ENCODE assay signal across 22 mouse cellular contexts in genomic region chr9:68852934-68853333, GRCm38 (mm10).
DNase-seq lines count a peak whose midpoint lies in the region; ATAC-seq and TF ChIP-seq lines count a peak whose summit lies in the region.
"Had no signal": no experiment of that assay in that cellular context is flagged by ENCODE, and none has a peak within 500 bp of the region (broad histone marks: within the 10 kb centered on the region; RNA-seq: fewer than 3 reads in every experiment).

No protein-coding gene starts in this region.

- DNase-seq in lung, embryonic 14.5 days, result peak; percentile 69
- no peak for DNase-seq in lung, postnatal 10 days
- DNase-seq in lung, adult 18-20 months, result no peak
- DNase-seq in lung, postnatal 4 days, result no peak
- DNase-seq in lung, postnatal 0 days (ENCODE audit: low spot score), result peak; percentile 33
- DNase-seq in lung, postnatal 14 days, result no peak
- DNase-seq: adrenal gland, adult 2 months; adrenal gland, adult 8-10 months; adrenal gland, postnatal 10 days; adrenal gland, postnatal 14 days; adrenal gland, postnatal 25 days; adrenal gland, postnatal 36 days; B cell, adult 2 months; cerebellum, adult 11 months; cerebellum, adult 11-12 months had no signal

- peak overlapping the region; percentile 31; the same call in 1 of the 2 replicates for H3K27ac ChIP-seq in lung, embryonic 14.5 days (ENCODE audit: low read depth)
- peak overlapping the region; percentile 29; the same call in 1 of the 2 replicates for H3K27ac ChIP-seq in lung, embryonic 15.5 days
- H3K27ac ChIP-seq in lung, embryonic 16.5 days (ENCODE audit: low read length), result no peak overlapping the region
- no peak overlapping the region for H3K27ac ChIP-seq in lung, postnatal 0 days (ENCODE audit: low read length)

- H3K4me1 ChIP-seq in lung, embryonic 14.5 days (ENCODE audit: insufficient read depth), result no peaks in the 10 kb centered on the region
- H3K4me1 ChIP-seq in lung, embryonic 15.5 days, result peaks cover 11% of the 10 kb centered on the region
- peaks cover 5% of the 10 kb centered on the region for H3K4me1 ChIP-seq in lung, embryonic 16.5 days (replicated peaks; ENCODE audit: control insufficient read depth, insufficient read depth, low read length)
- no peaks in the 10 kb centered on the region for H3K4me1 ChIP-seq in lung, postnatal 0 days (ENCODE audit: insufficient read depth, low read depth, low read length)

- TF ChIP-seq CTCF in lung, embryonic 14.5 days (IDR thresholded peaks at IDR 0.05; ENCODE audit: low read depth), result no peak
- no peak for TF ChIP-seq CTCF in lung, postnatal 0 days (IDR thresholded peaks at IDR 0.05)

- WGBS in lung, embryonic 14.5 days, result 56% methylated on average over 2 of the region's 2 CpGs
- 53% methylated on average over 2 of the region's 2 CpGs for WGBS in lung, embryonic 15.5 days
- 61% methylated on average over 2 of the region's 2 CpGs for WGBS in lung, embryonic 16.5 days
- 59% methylated on average over 2 of the region's 2 CpGs for WGBS in lung, postnatal 0 days

- ATAC-seq in lung, embryonic 14.5 days (ENCODE audit: insufficient read depth), result peak; percentile 79
- peak; percentile 83 for ATAC-seq in lung, embryonic 15.5 days (ENCODE audit: borderline replicate concordance, extremely low read depth, low FRiP score, low TSS enrichment)
- ATAC-seq in lung, embryonic 16.5 days (ENCODE audit: low read depth), result peak; percentile 88
- peak; percentile 48; the same call in 1 of the 2 replicates for ATAC-seq in lung, postnatal 0 days
- ATAC-seq: activated CD4-positive, CD25-positive, alpha-beta regulatory T cell, adult 4 months; CD4-positive, CD25-positive, alpha-beta regulatory T cell, adult 4 months; Patski had no signal

- H3K4me2 ChIP-seq in lung, embryonic 14.5 days, result no peak overlapping the region
- no peak overlapping the region for H3K4me2 ChIP-seq in lung, embryonic 15.5 days
- no peak overlapping the region for H3K4me2 ChIP-seq in lung, embryonic 16.5 days (ENCODE audit: low read depth, low read length)
- no peak overlapping the region for H3K4me2 ChIP-seq in lung, postnatal 0 days (replicated peaks; ENCODE audit: low read depth, low read length)

- no peaks in the 10 kb centered on the region for H3K27me3 ChIP-seq in lung, embryonic 14.5 days (ENCODE audit: insufficient read depth, low read length)
- H3K27me3 ChIP-seq in lung, embryonic 15.5 days, result no peaks in the 10 kb centered on the region
- no peaks in the 10 kb centered on the region for H3K27me3 ChIP-seq in lung, embryonic 16.5 days (ENCODE audit: control insufficient read depth, insufficient read depth, low read depth, low read length)
- H3K27me3 ChIP-seq in lung, postnatal 0 days (replicated peaks; ENCODE audit: insufficient read depth, low read length), result no peaks in the 10 kb centered on the region
- H3K27me3 ChIP-seq: CH12.LX had no signal

- no peak overlapping the region for H3K4me3 ChIP-seq in lung, embryonic 14.5 days (ENCODE audit: low read depth, low read length)
- no peak overlapping the region for H3K4me3 ChIP-seq in lung, embryonic 15.5 days
- no peak overlapping the region for H3K4me3 ChIP-seq in lung, embryonic 16.5 days (ENCODE audit: low read length)
- no peak overlapping the region for H3K4me3 ChIP-seq in lung, postnatal 0 days (ENCODE audit: low read depth, low read length)

- no peaks in the 10 kb centered on the region for H3K36me3 ChIP-seq in lung, embryonic 14.5 days (ENCODE audit: insufficient read depth)
- no peaks in the 10 kb centered on the region for H3K36me3 ChIP-seq in lung, embryonic 15.5 days
- H3K36me3 ChIP-seq in lung, embryonic 16.5 days (ENCODE audit: control insufficient read depth, insufficient read depth, low read length), result no peaks in the 10 kb centered on the region
- H3K36me3 ChIP-seq in lung, postnatal 0 days (ENCODE audit: insufficient read depth, low read length), result no peaks in the 10 kb centered on the region
- H3K36me3 ChIP-seq: G1E had no signal

- H3K9ac ChIP-seq in lung, embryonic 14.5 days, result no peak overlapping the region
- no peak overlapping the region for H3K9ac ChIP-seq in lung, embryonic 15.5 days
- H3K9ac ChIP-seq in lung, embryonic 16.5 days (ENCODE audit: low read length), result no peak overlapping the region
- no peak overlapping the region for H3K9ac ChIP-seq in lung, postnatal 0 days (replicated peaks; ENCODE audit: low read depth)

- H3K9me3 ChIP-seq in lung, embryonic 14.5 days (ENCODE audit: low read depth, low read length), result no peaks in the 10 kb centered on the region
- H3K9me3 ChIP-seq in lung, embryonic 15.5 days, result no peaks in the 10 kb centered on the region
- H3K9me3 ChIP-seq in lung, embryonic 16.5 days (ENCODE audit: control insufficient read depth, low read length), result no peaks in the 10 kb centered on the region
- no peaks in the 10 kb centered on the region for H3K9me3 ChIP-seq in lung, postnatal 0 days (ENCODE audit: low read length)

- TF ChIP-seq EP300 in lung, postnatal 0 days (IDR thresholded peaks at IDR 0.05), result no peak

Comparison
In these comparisons a context has a peak if more than half of its experiments do, and no peak if none do; other contexts are left out.
1. DNase-seq: peak in lung, embryonic 14.5 days (single experiment) and lung, postnatal 0 days (single experiment); none in lung, postnatal 10 days (single experiment), lung, adult 18-20 months (0 of 2), lung, postnatal 4 days (0 of 2) and lung, postnatal 14 days (single experiment).
2. H3K27ac ChIP-seq: peak in lung, embryonic 14.5 days (single experiment) and lung, embryonic 15.5 days (single experiment); none in lung, embryonic 16.5 days (single experiment) and lung, postnatal 0 days (single experiment).
3. Peak in every context shown above with its lines, with median percentiles within 50 percentile points of each other: ATAC-seq.